Mouse (Mus musculus) hindbrain, postnatal 0 days (tissue): ENCODE results near the gene Efna5. TPM values are rescaled to one million over a fixed set of nuclear protein-coding genes. Genes with fewer than 3 reads are reported as not detected.

Experiments
- ATAC-seq: fragments of 200-750 bp; cut with Nextera tagmentation; 2 replicates; pipeline ENCODE4 v1.8.0; 2017; ENCODE audit warnings: mild to moderate bottlenecking, moderate TSS enrichment, moderate library complexity
- DNase-seq: peaks from one replicate; pipeline ENCODE4 v3.0.0-alpha.2; 2015; ENCODE audit warnings: low spot score
- H3K27ac ChIP-seq: fragments of 300-500 bp; sonication (generic); 2 replicates; pipeline ENCODE4 v1.5.1; 2014; ENCODE audit warnings: mild to moderate bottlenecking
- H3K27me3 ChIP-seq: fragments of 300-500 bp; sonication (generic); 2 replicates; pipeline ENCODE4 v1.6.1; 2014; ENCODE audit warnings: low read length, mixed read lengths; ENCODE audit not compliant: insufficient read depth
- H3K36me3 ChIP-seq: fragments of 300-500 bp; sonication (generic); 2 replicates; pipeline ENCODE4 v1.6.1; 2014; ENCODE audit warnings: low read length, mixed read lengths; ENCODE audit not compliant: insufficient read depth
- H3K4me1 ChIP-seq: fragments of 300-500 bp; sonication (generic); 2 replicates; pipeline ENCODE4 v1.6.1; 2014; ENCODE audit warnings: antibody characterized with exemption, low read length, mixed read lengths; ENCODE audit not compliant: insufficient read depth
- H3K4me2 ChIP-seq: fragments of 300-500 bp; sonication (generic); 2 replicates; pipeline ENCODE4 v1.6.1; 2014; ENCODE audit warnings: low read depth, mild to moderate bottlenecking, low read length, moderate library complexity, mixed read lengths
- H3K4me3 ChIP-seq: fragments of 300-500 bp; sonication (generic); 2 replicates; pipeline ENCODE4 v1.5.1; 2014; ENCODE audit warnings: low read length
- H3K9ac ChIP-seq: fragments of 300-500 bp; sonication (generic); replicated peaks from 2 replicates; pipeline ENCODE4 v1.6.1; 2014; ENCODE audit warnings: mild to moderate bottlenecking, low read length, moderate library complexity, mixed read lengths
- H3K9me3 ChIP-seq: fragments of 300-500 bp; sonication (generic); 2 replicates; pipeline ENCODE4 v1.6.1; 2016; ENCODE audit warnings: low read length, mixed read lengths
- CTCF ChIP-seq: IDR thresholded peaks from 2 replicates; pipeline ENCODE4 v1.5.1; 2016; ENCODE audit warnings: antibody characterized with exemption, control low read depth, low read depth
- WGBS: fragments of 180-500 bp; shearing (Covaris S2); extraction: QIAGEN DNeasy Blood & Tissue Kit; methylation state at CpG from one replicate; pipeline ENCODE4 v1.1.7; 2014; 5-methylcytosine and 5-hydroxymethylcytosine counted together
- polyA plus RNA-seq: library from polyadenylated mRNA; unstranded; fragments of >200 nt; fragmentation: Nextera tagmentation; extraction: Ambion mirVana; gene quantifications from 2 replicates; pipeline ENCODE4 v1.2.1, GENCODE M21; 2015
- total RNA-seq: library from RNA; depleted of rRNA; stranded (reverse); fragments of >200 nt; gene quantifications from 2 replicates; pipeline ENCODE4 v1.2.3, GENCODE M21; 2014

Gene Efna5
- total and polyA plus RNA-seq, 2 experiments from 2014 or later: 5.3 to 40.2 TPM

DNA sequence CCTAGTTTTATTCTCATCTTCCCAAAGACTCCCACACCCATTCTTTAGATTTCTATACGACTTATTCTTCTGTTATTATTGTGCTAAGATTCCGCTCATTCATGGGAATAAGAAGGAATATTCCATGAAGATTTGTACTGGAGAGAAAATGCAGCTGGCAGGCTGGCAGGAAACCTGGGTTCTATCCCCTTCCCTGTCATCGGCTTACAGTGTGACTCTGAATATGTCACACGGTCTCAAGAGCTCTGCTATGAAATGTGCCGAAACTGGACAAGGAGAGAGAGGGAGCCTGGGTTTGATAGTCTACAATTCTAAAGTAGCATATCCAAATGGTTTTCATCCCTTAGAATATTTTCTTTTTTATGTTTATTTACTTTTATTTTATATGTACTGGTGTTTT, 198.0 kb downstream of the Efna5 start:
- Histone ChIP-seq H3K27me3 (no peaks in the 10 kb centered on the region), H3K27ac (no peak overlapping the region), H3K4me2 (no peak overlapping the region), H3K9me3 (no peaks in the 10 kb centered on the region), H3K36me3 (no peaks in the 10 kb centered on the region), H3K4me3 (no peak overlapping the region), H3K9ac (no peak overlapping the region), H3K4me1 (no peaks in the 10 kb centered on the region)
- no peak for TF ChIP-seq CTCF
- DNase-seq: no peak
- ATAC-seq: no peak
- 93% methylated on average over 5 of the region's 5 CpGs for WGBS

DNA sequence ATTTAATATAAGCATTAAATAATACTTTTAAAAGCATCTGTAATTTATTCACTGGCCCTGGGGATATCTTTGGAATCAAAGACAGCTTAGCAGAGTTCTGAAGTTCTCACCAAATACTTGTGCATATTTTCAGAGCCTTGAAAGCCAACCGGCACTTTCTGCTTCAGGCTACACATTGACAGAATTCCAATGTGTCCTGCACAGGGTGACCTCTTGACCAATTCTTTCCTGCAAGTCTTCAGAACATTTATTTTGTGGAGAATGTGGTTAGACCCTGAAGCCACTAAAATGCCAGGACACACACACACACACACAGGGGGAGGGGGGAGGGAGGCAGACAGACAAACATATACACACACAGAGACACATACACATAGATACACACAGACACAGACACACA, 199.4 kb downstream of the Efna5 start:
- DNase-seq (no peak), ATAC-seq (no peak)
- H3K4me3 ChIP-seq: no peak overlapping the region
- no peak for TF ChIP-seq CTCF
- H3K27ac ChIP-seq: no peak overlapping the region
- no peaks in the 10 kb centered on the region for H3K36me3 ChIP-seq
- WGBS: 77% methylated on average over 1 of the region's 1 CpGs
- H3K9ac ChIP-seq: no peak overlapping the region
- H3K4me2 ChIP-seq: no peak overlapping the region
- H3K27me3 ChIP-seq: no peaks in the 10 kb centered on the region
- no peaks in the 10 kb centered on the region for H3K9me3 ChIP-seq
- H3K4me1 ChIP-seq: no peaks in the 10 kb centered on the region

GRCm38 (mm10) chr17:62680737-62681136, 200.4 kb downstream of the Efna5 start:
- no peak for TF ChIP-seq CTCF
- H3K9ac ChIP-seq: no peak overlapping the region
- no peaks in the 10 kb centered on the region for H3K4me1 ChIP-seq
- no peak overlapping the region for H3K27ac ChIP-seq
- no peaks in the 10 kb centered on the region for H3K36me3 ChIP-seq
- ATAC-seq (no peak), DNase-seq (no peak)
- no peaks in the 10 kb centered on the region for H3K9me3 ChIP-seq
- no peak overlapping the region for H3K4me3 ChIP-seq
- H3K27me3 ChIP-seq: no peaks in the 10 kb centered on the region
- WGBS: 65% methylated on average over 1 of the region's 1 CpGs
- H3K4me2 ChIP-seq: no peak overlapping the region

GRCm38 (mm10) chr17:62676832-62677231, 204.3 kb downstream of the Efna5 start:
- H3K4me2 ChIP-seq: no peak overlapping the region
- H3K27ac ChIP-seq: no peak overlapping the region
- H3K36me3 ChIP-seq: no peaks in the 10 kb centered on the region
- H3K4me3 ChIP-seq: no peak overlapping the region
- DNase-seq (no peak), ATAC-seq (no peak)
- WGBS: 81% methylated on average over 6 of the region's 6 CpGs
- no peak for TF ChIP-seq CTCF
- H3K4me1 ChIP-seq: no peaks in the 10 kb centered on the region
- no peaks in the 10 kb centered on the region for H3K9me3 ChIP-seq
- no peaks in the 10 kb centered on the region for H3K27me3 ChIP-seq
- H3K9ac ChIP-seq: no peak overlapping the region

- ATAC-seq (no peak), DNase-seq (no peak)
- TF ChIP-seq CTCF: no peak
Measured at GRCm38 (mm10) chr17:62676409-62676808, 204.7 kb downstream of the Efna5 start.

DNA sequence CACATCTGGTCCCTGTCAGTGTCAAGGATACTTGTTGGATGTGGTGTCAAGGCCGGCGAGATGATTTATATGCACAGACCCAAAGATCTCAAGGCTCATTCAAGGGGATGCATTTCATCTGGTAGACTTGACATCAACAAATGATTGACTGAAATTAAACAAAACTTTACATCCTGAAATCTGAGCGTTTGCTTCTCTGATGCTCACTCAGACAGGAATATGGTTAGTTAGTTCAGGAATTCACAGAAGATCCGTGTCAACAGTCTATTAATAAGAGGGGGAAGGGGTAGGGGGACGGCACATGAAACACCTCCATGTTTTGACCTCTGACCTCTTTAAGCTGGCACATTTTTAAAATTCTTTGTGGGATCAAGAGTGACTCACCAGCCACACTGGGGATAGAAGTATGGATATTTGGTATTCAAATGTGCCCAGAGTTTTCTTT, 205.3 kb downstream of the Efna5 start:
- no peak for ATAC-seq
- H3K4me2 ChIP-seq: no peak overlapping the region
- WGBS: 67% methylated on average over 5 of the region's 5 CpGs

More at GRCm38 (mm10) chr17:62676409-62676808, 204.7 kb downstream of the Efna5 start:
- Histone ChIP-seq H3K4me2 (no peak overlapping the region), H3K27me3 (no peaks in the 10 kb centered on the region), H3K9ac (no peak overlapping the region), H3K9me3 (no peaks in the 10 kb centered on the region), H3K36me3 (no peaks in the 10 kb centered on the region), H3K4me3 (no peak overlapping the region), H3K4me1 (no peaks in the 10 kb centered on the region), H3K27ac (no peak overlapping the region)
- WGBS: 71% methylated on average over 6 of the region's 6 CpGs

GRCm38 (mm10) chr17:62672068-62672467, 209.0 kb downstream of the Efna5 start:
- H3K9me3 ChIP-seq: no peaks in the 10 kb centered on the region
- no peak for ATAC-seq
- no peak for TF ChIP-seq CTCF
- no peaks in the 10 kb centered on the region for H3K27me3 ChIP-seq
- no peak overlapping the region for H3K9ac ChIP-seq
- DNase-seq: no peak
- 82% methylated on average over 8 of the region's 8 CpGs for WGBS
- no peak overlapping the region for H3K27ac ChIP-seq
- no peak overlapping the region for H3K4me2 ChIP-seq
- no peak overlapping the region for H3K4me3 ChIP-seq
- no peaks in the 10 kb centered on the region for H3K4me1 ChIP-seq
- H3K36me3 ChIP-seq: no peaks in the 10 kb centered on the region

More for the DNA sequence above, 205.3 kb downstream of the Efna5 start:
- Histone ChIP-seq H3K9me3 (no peaks in the 10 kb centered on the region), H3K4me3 (no peak overlapping the region), H3K27ac (no peak overlapping the region), H3K36me3 (no peaks in the 10 kb centered on the region), H3K27me3 (no peaks in the 10 kb centered on the region), H3K9ac (no peak overlapping the region), H3K4me1 (no peaks in the 10 kb centered on the region)
- no peak for DNase-seq
- no peak for TF ChIP-seq CTCF
